Mouse (Mus musculus): Measurements from ENCODE around the gene Strap.

GRCm38 (mm10) chr6:137734846-137735609 is at the start of gene Strap:
- TF ChIP-seq CTCF (IDR thresholded peaks at IDR 0.05; ENCODE audit: low read depth) = peak; percentile 15; the same call in 1 of the 2 replicates
- TF ChIP-seq EP300 (IDR thresholded peaks at IDR 0.05; ENCODE audit: low read depth) = no peak

All from liver, embryonic 14.5 days (tissue).